Mouse (Mus musculus): ENCODE results near the gene Tcf12.

The Tcf12 gene

GRCm38 (mm10) chr9:71804116-71804515 lies 307.6 kb downstream of the Tcf12 start:
- peak; percentile 27 for DNase-seq (ENCODE audit: low spot score)

DNA sequence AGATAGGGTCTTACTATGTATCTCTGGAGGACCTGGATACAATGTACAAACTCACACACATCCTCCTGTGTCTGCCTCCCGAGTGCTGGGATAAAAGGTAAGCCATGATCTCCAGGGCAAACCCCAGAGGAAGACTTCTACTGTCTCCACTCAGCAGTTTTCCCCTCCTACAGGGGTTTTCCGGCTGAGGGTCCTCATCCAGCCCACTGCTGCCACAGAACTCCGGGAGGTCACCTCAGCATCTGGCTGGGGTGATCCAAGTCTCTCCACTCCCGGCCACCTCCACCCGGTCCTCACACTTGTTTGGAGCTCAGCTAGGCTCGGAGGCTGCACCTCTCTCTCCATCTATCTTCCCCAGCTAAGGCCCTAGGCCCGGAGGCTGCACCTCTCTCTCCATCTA lies 308.4 kb downstream of the Tcf12 start:
- DNase-seq (ENCODE audit: low spot score) = no peak

DNA sequence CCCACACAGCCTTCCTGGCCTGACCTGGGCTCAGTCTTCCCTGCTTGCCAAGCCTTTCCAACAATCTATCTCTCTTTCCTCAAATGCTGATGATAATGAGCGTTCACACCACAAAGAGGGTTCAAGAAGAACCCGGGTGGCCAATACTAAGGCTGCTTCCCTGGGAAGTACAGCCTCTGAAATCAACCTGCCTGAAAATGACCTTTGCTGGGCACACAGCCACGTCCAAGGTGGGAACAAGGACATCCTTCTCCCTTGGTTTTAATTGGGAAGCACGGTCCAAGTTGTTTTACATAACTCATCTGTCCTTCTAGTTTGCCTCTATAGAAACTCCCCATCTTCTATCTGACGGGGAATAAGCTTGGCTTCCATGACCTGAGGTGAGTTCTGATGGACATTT lies 312.1 kb downstream of the Tcf12 start:
- no peak for DNase-seq (ENCODE audit: low spot score)

GRCm38 (mm10) chr9:71798176-71798575 lies 313.5 kb downstream of the Tcf12 start:
- no peak for DNase-seq (ENCODE audit: low spot score)

Measured in embryo, embryonic 10 days (tissue).